Mouse (Mus musculus): ENCODE measurements around the gene Ftl1-ps1.

DNA sequence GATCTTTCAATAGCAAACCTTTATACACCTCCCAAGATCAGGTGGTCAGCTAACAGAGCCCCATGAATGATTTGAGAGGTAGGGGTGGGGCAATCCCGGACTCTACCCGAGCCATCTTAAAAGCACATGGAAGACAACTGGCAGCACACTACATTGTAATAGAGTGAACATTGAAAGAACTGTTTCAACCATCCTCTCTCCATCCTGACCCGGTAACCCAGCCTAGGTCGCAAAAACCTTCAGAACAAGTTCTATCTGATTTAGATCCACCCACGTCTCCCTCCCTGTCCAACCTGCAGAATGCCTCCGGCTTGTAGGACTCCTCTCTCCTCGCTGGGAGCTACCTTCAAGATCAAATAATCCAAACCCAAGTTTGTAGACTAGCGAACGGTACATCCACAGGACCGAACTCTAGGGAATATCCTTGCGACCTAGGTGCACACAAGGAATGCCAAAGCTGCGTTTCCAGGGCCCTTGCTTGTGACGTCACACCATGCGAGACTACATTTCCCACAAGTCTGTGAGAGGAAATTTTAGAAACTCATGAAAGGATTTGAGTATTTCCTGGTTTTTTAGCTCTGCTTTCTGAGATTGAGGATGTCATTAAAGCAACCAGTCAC, 9.0 kb upstream of the Ftl1-ps1 start, which contains the start of gene Zfp72:
- TF ChIP-seq CTCF (IDR thresholded peaks at IDR 0.05; ENCODE audit: borderline replicate concordance, extremely low read depth, insufficient read depth, insufficient read length), result no peak
- no peak for TF ChIP-seq POLR2A (IDR thresholded peaks at IDR 0.05; ENCODE audit: borderline replicate concordance, extremely low read depth, insufficient read depth, insufficient read length, poor library complexity, severe bottlenecking)
